ENCODE assay signal across 17 mouse cellular contexts in genomic region chr2:27999996-28000583, GRCm38 (mm10).
A peak's percentile ranks its signal among the peaks of the same experiment; 100 is the strongest.
DNase-seq lines count a peak whose midpoint lies in the region; ATAC-seq lines count a peak whose summit lies in the region.
"Had no signal": no experiment of that assay in that cellular context is flagged by ENCODE, and none has a peak within 500 bp of the region (broad histone marks: within the 10 kb centered on the region; RNA-seq: fewer than 3 reads in every experiment).

No protein-coding gene starts in this region.

- H3K27me3 ChIP-seq in midbrain, embryonic 10.5 days (ENCODE audit: low read depth, poor library complexity, severe bottlenecking), result no peaks in the 10 kb centered on the region
- H3K27me3 ChIP-seq in midbrain, embryonic 14.5 days (ENCODE audit: control insufficient read depth, insufficient read depth, low read length), result no peaks in the 10 kb centered on the region
- H3K27me3 ChIP-seq in limb, embryonic 10.5 days (ENCODE audit: low read depth, poor library complexity, severe bottlenecking), result no peaks in the 10 kb centered on the region
- H3K27me3 ChIP-seq: hindbrain, embryonic 13.5 days had no signal

- H3K9ac ChIP-seq in midbrain, embryonic 14.5 days (replicated peaks; ENCODE audit: low read length), result no peak overlapping the region
- H3K9ac ChIP-seq: hindbrain, embryonic 13.5 days had no signal

- H3K4me2 ChIP-seq in midbrain, embryonic 14.5 days (ENCODE audit: low read length), result no peak overlapping the region
- H3K4me2 ChIP-seq: hindbrain, embryonic 13.5 days had no signal

- no peak for ATAC-seq in midbrain, embryonic 14.5 days (ENCODE audit: low FRiP score, low TSS enrichment)
- peak; percentile 41; the same call in 1 of the 2 replicates for ATAC-seq in megakaryocyte, adult 5-6 weeks (ENCODE audit: poor library complexity, severe bottlenecking)
- ATAC-seq: activated CD4-positive, CD25-positive, alpha-beta regulatory T cell, adult 4 months; CD4-positive, CD25-positive, alpha-beta regulatory T cell, adult 4 months had no signal

- H3K4me3 ChIP-seq in midbrain, embryonic 10.5 days, result no peak overlapping the region
- no peak overlapping the region for H3K4me3 ChIP-seq in midbrain, embryonic 14.5 days (replicated peaks; ENCODE audit: low read depth, low read length)
- no peak overlapping the region for H3K4me3 ChIP-seq in limb, embryonic 10.5 days
- H3K4me3 ChIP-seq: hindbrain, embryonic 13.5 days had no signal

- DNase-seq in midbrain, embryonic 10.5 days (ENCODE audit: low spot score), result no peak
- DNase-seq in midbrain, embryonic 14.5 days, result no peak
- peak; percentile 70 for DNase-seq in c-Kit-positive CD71-positive TER-119-positive erythroid progenitor cells, embryonic 14.5 days (ENCODE audit: low spot score)
- no peak for DNase-seq in limb, embryonic 10.5 days (ENCODE audit: low spot score)
- DNase-seq in left cerebral cortex, adult 18-20 months (ENCODE audit: low spot score in 2 of 2), result no peak
- DNase-seq in kidney, postnatal 14 days, result no peak
- DNase-seq: cerebellum, adult 11-12 months; gastrocnemius, postnatal 25 days; kidney, adult 11 months; kidney, postnatal 25 days; layer of hippocampus, adult 9-11 months; lung, adult 18-20 months; lung, postnatal 36 days had no signal

- 86% methylated on average over 9 of the region's 9 CpGs for WGBS in midbrain, embryonic 10.5 days
- WGBS in midbrain, embryonic 14.5 days, result 93% methylated on average over 9 of the region's 9 CpGs
- 87% methylated on average over 9 of the region's 9 CpGs for WGBS in limb, embryonic 10.5 days

- H3K27ac ChIP-seq in midbrain, embryonic 10.5 days (replicated peaks), result peak overlapping the region; percentile 39; the same call in 1 of the 2 replicates
- H3K27ac ChIP-seq in midbrain, embryonic 14.5 days (replicated peaks; ENCODE audit: low read depth, low read length), result no peak overlapping the region
- peak overlapping the region; percentile 38; the same call in 1 of the 2 replicates for H3K27ac ChIP-seq in limb, embryonic 10.5 days
- H3K27ac ChIP-seq: hindbrain, embryonic 13.5 days had no signal

- H3K36me3 ChIP-seq in midbrain, embryonic 10.5 days, result peaks cover 7% of the 10 kb centered on the region
- H3K36me3 ChIP-seq in midbrain, embryonic 14.5 days (ENCODE audit: control insufficient read depth, insufficient read depth, low read length), result no peaks in the 10 kb centered on the region
- peaks cover 35% of the 10 kb centered on the region for H3K36me3 ChIP-seq in limb, embryonic 10.5 days
- H3K36me3 ChIP-seq: hindbrain, embryonic 13.5 days had no signal

- H3K9me3 ChIP-seq in midbrain, embryonic 10.5 days (replicated peaks), result no peaks in the 10 kb centered on the region
- no peaks in the 10 kb centered on the region for H3K9me3 ChIP-seq in midbrain, embryonic 14.5 days (ENCODE audit: control insufficient read depth, low read length)
- no peaks in the 10 kb centered on the region for H3K9me3 ChIP-seq in limb, embryonic 10.5 days (replicated peaks)
- H3K9me3 ChIP-seq: hindbrain, embryonic 13.5 days had no signal

- peaks cover 8% of the 10 kb centered on the region; the same call in 1 of the 2 replicates for H3K4me1 ChIP-seq in midbrain, embryonic 10.5 days
- 0 out of 2 replicates have a peak, but pooled peaks cover 3% of the 10 kb centered on the region for H3K4me1 ChIP-seq in midbrain, embryonic 14.5 days (ENCODE audit: control insufficient read depth, insufficient read depth, low read length)
- H3K4me1 ChIP-seq in limb, embryonic 10.5 days, result peaks cover 12% of the 10 kb centered on the region
